Mouse (Mus musculus) mature B cell (primary cell): ENCODE data around the gene Mfap3l.
"Not testable (repeated sequence)": the region's sequence is repeated elsewhere in the genome, so short reads cannot be mapped to it uniquely, and the experiment has no call there.

Source experiments
- in situ Hi-C: fragments of 300-500 bp; cut with MboI; formaldehyde crosslinking; loops from 2 replicates; pipeline ENCODE4 v1.14.3; 2019

Mfap3l gene

DNA sequence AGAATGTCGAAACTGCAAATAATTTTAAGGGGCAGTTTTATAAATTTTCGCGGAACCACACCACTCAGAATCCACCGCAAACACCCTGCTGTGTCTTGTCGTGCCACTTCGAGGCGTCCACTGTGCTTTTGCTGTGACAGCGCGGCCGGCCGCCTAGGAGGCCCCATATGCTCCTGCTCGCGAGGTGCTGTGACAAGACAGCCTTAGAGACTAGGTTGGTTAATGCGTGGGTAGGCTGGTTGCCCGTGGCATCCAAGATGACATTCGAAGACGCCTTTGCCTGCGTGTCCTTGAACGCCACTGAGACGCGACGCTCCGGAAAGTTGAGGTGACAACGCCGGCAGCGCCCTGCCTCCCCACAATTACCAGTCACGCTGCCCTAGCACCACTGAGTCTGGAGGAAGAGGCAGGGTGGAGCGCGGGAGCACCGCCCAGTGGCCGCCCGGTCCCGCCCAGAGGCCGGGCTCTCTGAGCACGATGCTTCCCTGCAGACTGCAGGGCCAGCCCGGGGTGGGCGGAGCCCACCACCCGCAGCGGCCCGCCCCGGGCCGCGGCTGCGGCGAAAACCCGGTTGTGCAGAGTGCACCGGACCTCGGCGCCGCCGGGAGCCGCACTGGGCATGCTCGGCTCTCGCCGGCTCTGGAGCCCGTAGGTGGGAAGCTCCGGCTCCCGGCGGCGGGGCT is at the start of gene Mfap3l:
Mfap3l (plus strand) TSS at position 578 of the 683 bp plus-strand sequence.
- in situ Hi-C loops = no loop called here

DNA sequence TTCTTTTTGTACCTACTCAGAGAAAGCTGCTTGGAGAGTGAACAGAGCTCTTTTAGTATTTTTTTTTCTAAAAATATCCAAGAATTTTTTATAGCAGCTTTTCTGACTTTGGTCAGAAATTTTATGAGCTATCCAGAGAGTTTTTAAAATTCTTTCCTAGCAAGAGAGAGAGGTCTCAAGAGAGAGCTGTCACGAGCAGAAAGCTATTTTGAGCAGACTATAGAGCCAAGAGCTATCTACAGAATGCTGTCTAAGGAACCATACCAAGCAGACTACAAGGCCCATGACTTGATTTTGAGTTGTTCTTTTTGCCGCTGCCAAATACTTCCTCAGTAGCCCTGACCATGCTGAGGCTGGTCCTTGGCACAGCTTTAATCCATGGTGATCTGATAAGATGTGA is 49.3 kb upstream of the Mfap3l start:
- in situ Hi-C loops = no loop called here

DNA sequence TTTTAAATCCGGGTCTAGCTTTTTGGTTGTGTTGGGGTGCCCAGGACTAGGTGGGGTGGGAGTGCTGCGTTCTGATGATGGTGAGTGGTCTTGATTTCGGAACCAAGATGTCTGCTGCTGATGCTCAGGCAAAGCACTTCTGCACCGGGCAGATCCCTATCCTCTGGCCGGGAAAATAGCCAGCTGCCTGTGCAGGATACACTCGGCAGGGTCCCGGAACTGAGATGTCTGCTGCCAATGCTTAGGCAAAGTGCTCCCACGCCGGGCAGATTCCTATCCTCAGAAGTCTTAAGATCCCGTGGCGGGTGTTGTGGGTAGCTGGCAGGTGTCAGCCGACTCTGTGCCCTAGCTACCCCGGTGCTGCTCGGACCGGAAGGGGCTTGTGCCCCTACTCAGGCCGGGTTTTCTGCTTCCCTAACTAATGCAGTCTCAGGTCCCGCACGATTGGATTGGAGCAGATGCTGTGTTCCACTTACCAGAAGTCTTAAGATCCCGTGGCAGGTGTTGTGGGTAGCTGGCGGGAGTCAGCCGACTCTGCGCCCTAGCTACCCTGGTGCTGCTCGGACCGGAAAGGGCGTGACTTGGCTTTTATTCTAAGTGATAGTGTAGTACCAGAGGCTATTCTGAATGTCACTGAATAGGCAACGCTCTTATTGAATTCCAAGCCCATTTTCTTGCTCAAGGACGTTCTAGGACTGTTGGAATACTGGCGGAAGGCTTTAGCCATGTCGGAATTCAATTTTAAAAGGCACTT is 41.1 kb upstream of the Mfap3l start:
- in situ Hi-C loops = not testable (repeated sequence)

DNA sequence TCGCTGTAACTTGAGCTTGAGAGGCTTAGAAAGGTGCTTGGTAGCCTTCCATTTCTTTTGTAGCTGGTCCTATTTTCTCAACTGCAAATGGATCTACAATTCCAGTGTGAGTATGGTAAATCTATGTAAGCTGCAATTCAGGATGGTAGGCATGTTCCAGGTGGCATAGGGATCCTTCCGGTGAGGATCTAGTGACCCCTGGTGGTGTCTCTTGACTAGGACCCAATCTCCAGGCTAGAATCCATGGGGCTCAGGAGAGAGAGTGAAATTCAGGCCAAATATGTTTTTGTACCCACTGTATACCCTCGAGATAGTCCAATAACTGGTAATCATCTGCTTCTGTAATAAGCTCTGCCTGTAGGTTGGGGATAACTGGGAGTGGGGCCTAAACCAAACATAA is 37.9 kb upstream of the Mfap3l start:
- in situ Hi-C loops = no loop called here

DNA sequence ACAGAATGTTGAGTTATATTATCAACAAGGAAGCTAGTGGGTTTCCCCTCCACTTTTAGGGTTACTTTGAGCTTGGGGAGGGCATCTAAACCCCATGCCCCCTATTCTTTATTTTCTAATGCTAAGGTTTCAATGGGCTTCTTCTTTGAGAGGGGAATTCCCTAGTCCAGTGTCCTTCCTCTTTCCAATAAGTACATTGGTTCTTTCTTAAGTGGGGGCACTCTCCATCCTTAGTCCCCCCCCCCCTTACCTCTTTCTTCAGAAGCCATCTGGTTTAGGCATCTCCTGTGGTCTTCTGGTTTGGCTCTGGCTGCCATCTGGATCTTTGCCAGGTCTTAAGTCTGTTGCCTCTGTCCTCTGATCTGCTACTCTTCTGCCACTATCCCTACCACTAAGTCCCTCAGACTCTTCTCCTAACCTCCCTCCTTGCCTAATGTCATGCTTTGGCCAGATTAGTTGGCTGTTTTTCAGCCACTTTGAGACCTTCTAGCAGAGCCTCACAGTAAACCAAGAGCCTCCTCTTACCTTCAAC is 21.0 kb upstream of the Mfap3l start:
- in situ Hi-C loops = loop anchor here (25.0 kb wide), 1 partner anchor 251 kb away; no protein-coding TSS in a partner anchor

DNA sequence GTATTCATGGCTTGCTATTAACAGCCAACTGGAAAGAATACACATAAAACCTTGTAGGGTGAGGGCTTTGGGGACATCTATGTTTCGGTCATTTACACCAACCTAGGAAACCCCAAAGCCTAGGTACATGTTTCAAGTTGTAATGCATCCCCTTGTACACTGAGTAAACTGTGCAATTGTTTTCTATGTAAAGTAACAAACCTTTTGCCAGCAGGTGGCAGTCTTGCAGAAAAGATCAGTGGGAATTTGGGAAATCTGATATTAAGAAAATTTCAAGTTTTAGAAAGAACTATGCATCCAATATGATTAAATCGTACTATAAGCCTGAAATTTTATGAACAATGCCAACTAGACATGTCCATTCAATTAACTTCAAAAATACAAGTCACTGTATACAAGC is 15.7 kb upstream of the Mfap3l start:
- in situ Hi-C loops = loop anchor here (25.0 kb wide), 1 partner anchor 245 kb away; no protein-coding TSS in a partner anchor

DNA sequence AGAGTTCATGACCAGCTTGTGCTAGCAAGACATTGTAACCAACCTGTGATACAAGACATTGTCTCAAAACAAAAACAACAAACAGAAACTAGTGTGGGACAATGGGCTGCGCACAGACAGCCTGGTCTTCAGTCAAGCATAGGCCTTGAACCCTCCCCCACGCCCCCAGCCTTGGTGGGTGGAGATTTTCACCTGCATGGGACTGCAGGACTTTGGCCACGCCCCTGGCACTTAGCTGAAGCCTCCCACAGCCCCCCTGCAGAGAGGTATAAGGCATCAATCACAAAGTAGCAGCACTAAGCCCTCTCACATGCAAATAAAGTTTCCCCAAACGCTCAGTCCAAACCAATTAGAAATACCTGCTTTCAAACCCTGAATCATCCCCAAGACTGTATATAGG is 11.1 kb upstream of the Mfap3l start:
- in situ Hi-C loops = loop anchor here (25.0 kb wide), 1 partner anchor 241 kb away; no protein-coding TSS in a partner anchor

DNA sequence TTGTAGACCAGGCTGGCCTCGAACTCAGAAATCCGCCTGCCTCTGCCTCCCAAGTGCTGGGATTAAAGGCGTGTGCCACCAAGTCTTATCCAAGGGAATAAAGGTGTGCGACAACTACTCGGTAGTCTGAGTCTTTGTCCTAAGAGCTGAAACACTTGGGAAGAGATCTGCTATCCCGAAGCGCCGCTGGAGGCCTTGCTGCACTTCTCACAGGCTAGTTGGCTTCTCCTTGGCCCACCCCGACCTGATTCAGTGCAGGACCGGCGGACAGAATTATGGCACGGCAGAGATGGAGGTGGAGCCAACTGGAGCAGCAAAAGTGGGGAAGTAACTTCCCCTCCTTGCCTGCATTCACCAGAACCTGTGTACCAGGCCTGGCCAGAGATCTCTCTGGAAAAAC is 10.6 kb upstream of the Mfap3l start:
- in situ Hi-C loops = loop anchor here (25.0 kb wide), 1 partner anchor 240 kb away; no protein-coding TSS in a partner anchor

DNA sequence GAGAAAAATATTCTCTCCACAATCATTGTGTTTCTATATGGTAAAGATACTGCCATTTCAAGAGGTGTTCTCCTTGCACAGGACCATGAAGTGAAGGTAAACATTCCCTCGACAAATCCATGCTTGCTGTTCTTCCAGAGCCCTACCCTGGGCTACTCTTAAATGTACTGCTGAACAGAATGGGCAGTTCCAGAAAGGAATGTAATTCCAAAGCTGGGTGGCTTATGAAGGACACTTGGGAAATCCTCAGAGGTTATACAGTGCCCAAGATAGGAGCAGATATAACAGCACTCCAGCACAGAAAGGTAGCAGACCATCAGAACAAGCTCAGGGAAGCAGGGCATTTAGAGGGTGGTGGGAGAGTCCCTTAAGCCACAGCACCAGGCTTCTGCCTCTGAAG is 9.2 kb upstream of the Mfap3l start:
- in situ Hi-C loops = loop anchor here (25.0 kb wide), 1 partner anchor 239 kb away; no protein-coding TSS in a partner anchor

DNA sequence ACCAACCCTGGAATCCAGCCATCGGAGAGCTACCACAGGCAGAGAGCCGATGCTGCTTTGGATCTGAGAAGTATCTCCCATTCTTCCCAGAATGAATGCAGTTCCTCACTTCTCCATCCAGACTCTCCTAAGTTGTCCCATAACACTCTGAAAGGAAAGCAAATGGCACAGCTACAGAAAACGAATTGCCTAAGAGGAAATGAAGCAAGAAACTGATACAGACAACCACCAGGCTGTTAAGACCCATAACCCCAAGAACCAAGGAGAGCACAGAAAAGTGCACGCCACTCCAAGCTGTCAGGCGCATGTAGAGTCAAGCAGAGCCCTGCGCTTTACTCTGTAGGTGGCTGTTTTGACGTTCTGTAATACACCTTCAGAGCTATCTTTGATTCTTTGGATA is 7.9 kb upstream of the Mfap3l start:
- in situ Hi-C loops = loop anchor here (25.0 kb wide), 1 partner anchor 238 kb away; no protein-coding TSS in a partner anchor

DNA sequence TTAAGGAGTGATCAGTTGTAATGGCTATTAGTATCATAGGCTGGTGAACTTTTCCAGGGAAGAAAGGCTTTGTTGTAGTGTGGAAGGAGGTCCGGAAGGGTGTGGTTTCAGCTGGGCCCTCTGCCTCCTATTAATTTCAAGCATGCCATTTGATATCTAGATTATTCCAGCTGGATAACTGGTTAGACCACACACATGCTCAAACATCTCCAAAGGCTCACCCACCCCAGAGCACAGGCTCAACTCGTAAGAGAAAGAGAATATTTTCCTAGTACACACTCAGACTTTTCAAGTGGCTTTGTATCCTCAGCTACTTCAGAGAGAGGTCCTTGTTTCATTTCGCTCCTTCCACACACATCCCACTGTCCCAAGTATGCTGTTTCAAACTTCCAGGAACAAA is 4.7 kb upstream of the Mfap3l start:
- in situ Hi-C loops = no loop called here

DNA sequence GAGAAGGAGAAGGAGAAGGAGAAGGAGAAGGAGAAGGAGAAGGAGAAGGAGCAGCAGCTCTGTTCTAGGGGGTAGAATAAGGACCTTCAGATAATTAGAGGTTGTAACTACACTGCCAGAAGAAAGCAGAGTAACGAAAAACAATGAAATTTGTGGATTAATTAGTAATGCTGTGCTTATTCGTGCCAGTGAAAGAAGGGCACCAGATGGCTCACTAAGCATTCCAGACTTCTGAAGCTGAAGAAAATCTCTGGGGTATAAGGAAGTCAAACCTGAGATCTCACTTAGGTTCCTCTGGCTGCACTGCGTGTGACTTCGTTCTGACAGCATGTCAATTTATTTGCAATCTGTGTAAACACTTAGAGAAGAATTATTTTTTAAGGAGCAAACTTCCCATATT is 3.6 kb upstream of the Mfap3l start:
- in situ Hi-C loops = no loop called here

DNA sequence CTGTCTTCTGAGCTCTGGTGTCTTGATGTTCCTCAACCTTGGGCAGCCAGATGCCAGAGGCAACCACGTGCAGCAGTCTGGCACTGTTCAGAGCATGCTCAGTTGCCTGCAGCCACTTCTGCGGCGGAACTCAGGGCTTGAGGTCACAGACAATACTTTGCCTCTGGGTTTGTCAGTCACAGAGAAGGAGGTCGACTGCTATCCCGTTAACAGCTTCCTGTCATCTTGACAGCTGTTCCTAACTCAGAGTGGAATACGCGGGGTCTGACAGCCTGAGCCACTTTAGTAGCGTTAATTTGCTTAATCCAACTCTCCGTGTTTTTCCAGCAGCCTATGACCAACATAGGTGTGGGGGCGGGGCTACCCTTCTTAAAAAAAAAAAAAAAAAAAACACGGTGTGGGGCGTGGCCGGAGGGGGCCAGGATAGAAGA is 1.1 kb upstream of the Mfap3l start:
- in situ Hi-C loops = no loop called here

DNA sequence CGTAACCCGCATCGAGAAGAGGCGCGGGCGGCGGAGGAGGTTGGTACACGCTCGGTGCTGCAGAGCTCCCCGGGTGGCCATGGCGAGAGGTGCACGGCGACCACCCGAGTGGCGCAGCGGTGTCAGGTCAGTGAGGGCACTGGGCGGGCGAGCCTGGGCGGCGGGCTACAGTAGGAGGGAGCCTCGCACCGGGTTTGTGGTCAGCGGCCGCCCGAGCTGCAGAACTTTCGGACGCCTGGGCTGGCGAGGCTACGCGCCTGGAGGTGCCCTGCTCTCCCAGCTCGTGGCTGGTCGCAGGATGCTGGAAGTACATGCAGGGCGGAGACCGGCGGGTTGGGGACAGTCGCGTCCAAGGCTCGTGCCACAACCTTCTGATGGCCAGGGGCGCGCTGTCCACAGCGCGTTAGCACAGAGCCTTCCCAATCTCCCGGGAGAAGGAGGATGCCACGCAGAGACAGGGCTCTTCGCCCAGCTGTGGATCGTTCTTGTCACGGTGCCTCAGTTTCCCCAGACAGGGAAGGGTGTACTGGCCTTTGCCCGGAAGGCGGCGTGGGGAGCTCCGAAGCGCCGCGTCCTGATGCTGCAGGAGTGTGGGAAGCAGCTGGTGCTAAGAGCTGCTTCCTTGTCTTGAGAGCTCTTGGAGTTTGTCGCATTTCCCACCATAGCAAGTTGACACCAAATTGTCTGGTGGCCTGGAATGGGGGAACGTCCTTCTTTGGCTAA is 467 bp downstream of the Mfap3l start:
- in situ Hi-C loops = no loop called here

DNA sequence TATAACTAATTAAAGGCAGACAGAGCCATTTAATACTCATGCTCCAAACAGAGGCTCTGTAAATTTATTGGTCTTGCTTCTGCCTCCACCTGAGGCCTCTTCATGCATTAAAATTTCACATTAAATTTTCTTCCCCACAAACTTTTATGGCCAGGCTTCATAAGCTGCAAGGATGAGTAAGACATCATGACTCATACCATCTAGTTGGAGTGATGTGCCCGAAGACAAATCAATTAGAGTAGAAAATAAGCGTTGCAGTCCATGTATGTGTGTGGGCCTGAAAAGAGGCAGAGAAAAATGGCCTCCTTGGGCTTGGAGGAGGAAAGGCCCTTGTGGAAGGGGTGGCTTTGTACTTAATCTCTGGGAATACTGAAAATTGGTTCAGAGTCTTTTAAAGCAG is 2.3 kb downstream of the Mfap3l start:
- in situ Hi-C loops = no loop called here

DNA sequence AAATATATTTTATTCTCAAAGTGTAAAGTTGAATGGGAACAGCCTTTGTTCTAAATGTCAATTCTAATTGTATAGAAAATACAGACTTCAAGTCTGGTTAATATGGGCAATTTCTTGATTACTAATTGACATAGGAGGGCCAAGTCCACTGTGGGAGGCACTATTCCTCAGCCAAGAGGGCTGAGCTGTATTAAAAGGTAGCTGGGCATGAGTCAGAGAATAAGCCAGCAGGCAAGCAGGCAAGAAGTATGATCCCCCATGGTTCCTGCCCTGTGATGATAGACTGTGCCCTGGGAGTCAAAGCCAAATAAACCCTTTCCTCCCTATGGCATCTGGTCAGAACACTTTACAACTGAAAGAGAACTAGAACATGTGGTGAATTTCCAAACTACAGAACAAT is 3.2 kb downstream of the Mfap3l start:
- in situ Hi-C loops = no loop called here

DNA sequence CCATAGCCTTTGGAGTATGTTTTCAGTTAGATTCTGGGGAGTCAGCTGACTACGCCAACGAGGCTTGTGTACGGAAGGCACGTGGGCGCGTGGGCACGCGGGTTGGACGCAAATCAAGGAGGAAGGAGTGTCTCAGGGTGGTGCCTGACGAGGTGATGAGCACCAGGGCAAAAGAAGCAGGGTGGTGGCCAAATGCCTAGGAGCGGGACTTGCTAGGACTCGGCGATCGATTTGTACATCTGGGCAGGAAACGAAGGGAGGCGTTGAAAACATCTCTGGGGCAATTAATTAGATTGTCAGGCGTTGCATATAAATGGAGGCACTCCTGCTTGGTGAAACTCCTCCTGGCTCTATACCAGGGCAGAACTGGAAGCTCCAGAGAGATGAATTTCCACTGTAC is 7.4 kb downstream of the Mfap3l start:
- in situ Hi-C loops = no loop called here

DNA sequence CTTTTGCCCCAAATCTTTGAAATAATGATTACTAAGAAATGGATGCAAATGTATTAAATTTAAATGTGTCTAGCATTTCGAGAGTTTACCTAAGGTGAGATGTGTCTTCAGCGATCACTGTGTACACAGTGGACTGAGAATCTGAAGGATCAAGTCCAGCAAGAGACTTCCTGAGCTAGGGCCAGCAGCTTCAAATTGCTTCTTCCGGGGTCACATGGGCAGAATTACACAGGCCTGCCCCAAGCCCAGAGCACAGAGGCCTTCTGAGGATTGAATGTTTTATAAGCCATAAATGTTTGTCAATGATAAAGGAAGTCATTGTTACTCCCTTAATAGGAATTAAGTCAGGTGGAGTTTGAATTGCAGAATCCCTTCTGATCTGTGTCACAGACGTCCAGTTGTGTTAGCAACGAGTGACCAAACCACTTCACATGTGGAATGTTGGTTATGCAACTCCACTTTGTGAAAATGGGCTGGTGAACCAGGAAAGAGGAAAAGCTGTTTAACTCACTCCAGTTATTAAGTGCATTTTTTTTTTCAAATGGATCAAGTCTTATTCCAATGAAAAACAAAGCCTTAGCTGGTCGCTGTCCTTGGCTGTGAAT is 10.9 kb downstream of the Mfap3l start:
- in situ Hi-C loops = no loop called here

DNA sequence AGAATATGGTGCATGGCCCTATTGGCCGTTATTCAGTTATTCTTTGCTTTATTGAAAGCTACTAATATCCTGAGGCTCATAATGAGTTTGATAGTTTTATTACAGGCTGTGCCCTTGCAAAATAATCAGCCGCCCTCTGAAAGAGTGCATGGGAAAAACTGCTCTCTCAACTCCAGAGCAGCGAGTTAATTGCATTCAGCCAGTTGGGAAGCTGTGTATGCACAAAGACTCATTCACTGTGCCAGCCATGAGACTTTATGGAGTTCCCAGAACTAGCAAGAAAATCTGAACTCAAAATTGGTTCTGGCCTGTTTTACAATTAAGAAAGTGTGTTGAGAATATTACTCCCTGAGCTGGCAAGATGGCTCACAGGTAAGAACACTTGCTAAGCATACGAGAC is 12.5 kb downstream of the Mfap3l start:
- in situ Hi-C loops = no loop called here

DNA sequence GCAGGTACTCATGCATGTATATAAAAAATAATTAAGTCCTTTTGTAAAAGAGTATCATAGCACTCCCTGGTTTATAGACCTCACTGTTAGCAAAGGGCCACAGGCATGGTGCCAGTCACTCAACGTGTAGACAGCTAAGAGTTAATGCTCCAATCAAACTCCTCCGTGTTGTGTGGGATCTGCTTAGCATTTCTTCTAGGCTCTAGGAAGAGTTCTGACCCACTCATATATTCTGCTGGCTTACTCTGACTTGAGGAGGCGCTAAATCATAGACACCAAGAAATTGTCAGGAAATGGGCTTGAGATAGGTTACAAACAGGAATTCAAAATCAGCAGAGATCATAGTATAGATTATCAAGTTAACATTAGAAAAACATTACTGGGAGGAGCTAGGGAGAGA is 13.3 kb downstream of the Mfap3l start:
- in situ Hi-C loops = no loop called here

DNA sequence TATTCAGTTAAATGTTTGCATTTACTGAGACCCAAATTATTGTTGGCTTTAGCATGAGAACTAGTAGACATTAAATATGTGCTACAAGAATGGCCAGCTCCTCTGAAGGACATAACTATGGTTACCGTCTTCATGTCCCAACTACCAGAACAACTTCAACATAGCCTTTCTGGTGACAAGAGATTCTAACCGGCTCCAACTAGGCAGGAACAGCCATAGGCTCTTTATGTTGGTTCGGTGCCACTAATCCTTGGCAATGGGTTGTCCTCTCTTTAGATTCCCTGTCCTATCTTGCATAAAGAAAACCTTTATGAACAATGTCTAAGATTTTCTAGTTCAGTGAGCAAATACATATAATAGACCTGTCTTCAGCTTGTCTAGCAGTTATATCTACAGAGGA is 14.7 kb downstream of the Mfap3l start:
- in situ Hi-C loops = no loop called here

DNA sequence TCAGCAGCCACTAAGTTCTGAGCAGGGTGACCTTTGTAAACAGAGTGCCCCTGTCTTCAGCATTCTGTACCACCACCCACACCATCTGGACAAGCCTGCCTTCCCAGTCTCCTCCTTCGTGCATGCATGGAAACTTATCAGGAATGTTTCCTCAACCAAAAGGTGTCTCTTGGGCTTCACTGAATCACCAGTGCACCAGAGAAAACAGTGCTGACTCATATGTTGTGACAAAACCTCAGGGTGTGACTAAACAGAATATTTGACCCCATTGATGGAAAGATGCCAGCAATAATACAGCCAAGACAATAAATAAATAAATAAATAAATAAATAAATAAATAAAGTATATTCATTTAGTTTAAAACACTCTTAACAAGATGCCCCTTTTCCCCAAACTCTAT is 16.5 kb downstream of the Mfap3l start:
- in situ Hi-C loops = no loop called here
